Mouse (Mus musculus) heart, adult 2 months (tissue): ENCODE data around the gene Mei1.

Experiments
- CTCF ChIP-seq: fragments of 200-600 bp; IDR thresholded peaks from 2 replicates; pipeline ENCODE4 v1.8.1; 2022; ENCODE audit warnings: antibody characterized with exemption, mild to moderate bottlenecking, moderate library complexity
- POLR2A ChIP-seq: fragments of 200-500 bp; IDR thresholded peaks from 2 replicates; pipeline ENCODE4 v1.6.1; 2011; ENCODE audit warnings: mild to moderate bottlenecking, low read depth, low read length, control low read depth; ENCODE audit not compliant: insufficient read depth

DNA sequence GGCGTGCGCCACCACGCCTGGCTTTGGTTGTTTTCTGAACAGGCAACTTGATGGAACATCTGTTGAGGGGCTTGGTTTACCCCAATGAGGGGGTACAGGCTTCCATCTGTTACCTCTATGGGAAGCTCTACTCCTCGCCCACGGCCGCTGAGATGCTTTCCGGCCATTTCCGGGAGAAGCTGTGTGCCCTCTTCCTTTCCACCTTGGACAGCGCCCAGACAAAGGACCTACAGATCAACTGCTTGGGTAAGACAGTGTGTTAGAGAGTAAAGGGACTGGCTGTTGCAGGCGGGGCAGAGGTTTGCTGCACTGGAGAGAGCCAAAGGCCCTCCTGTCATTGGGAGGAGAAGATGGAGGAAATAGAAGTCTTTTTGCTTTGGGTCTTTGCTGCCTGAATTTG is 10.1 kb downstream of the Mei1 start:
- TF ChIP-seq CTCF (no peak), POLR2A (no peak)
